Mouse (Mus musculus) midbrain, embryonic 10.5 days (tissue): ENCODE measurements around the gene Kcnc3. TPM values are rescaled to one million over a fixed set of nuclear protein-coding genes. Genes with fewer than 3 reads are reported as not detected.

Source experiments
- DNase-seq: peaks from one replicate; pipeline ENCODE4 v3.0.0-alpha.2; 2017; ENCODE audit warnings: low spot score
- H3K27ac ChIP-seq: fragments of 300-500 bp; sonication (generic); replicated peaks from 2 replicates; pipeline ENCODE4 v1.5.1; 2016; ENCODE audit warnings: mild to moderate bottlenecking
- H3K27me3 ChIP-seq: fragments of 300-500 bp; sonication (generic); 2 replicates; pipeline ENCODE4 v1.6.1; 2016; ENCODE audit warnings: low read depth, mild to moderate bottlenecking; ENCODE audit not compliant: poor library complexity, severe bottlenecking
- H3K36me3 ChIP-seq: fragments of 300-500 bp; sonication (generic); 2 replicates; pipeline ENCODE4 v1.6.1; 2016; ENCODE audit warnings: mild to moderate bottlenecking, moderate library complexity
- H3K4me1 ChIP-seq: fragments of 300-500 bp; sonication (generic); 2 replicates; pipeline ENCODE4 v1.6.1; 2016
- H3K4me3 ChIP-seq: fragments of 300-500 bp; sonication (generic); 2 replicates; pipeline ENCODE4 v1.5.1; 2016; ENCODE audit warnings: mild to moderate bottlenecking, moderate library complexity
- H3K9me3 ChIP-seq: fragments of 300-500 bp; sonication (generic); replicated peaks from 2 replicates; pipeline ENCODE4 v1.6.1; 2016; ENCODE audit warnings: mild to moderate bottlenecking
- WGBS: fragments of 180-500 bp; shearing (Covaris S2); methylation state at CpG from one replicate; pipeline ENCODE4 v1.1.7; 2016; 5-methylcytosine and 5-hydroxymethylcytosine counted together
- polyA plus RNA-seq: library from polyadenylated mRNA; unstranded; fragments of >200 nt; fragmentation: Nextera tagmentation; extraction: Ambion mirVana; gene quantifications from 2 replicates; pipeline ENCODE4 v1.2.1, GENCODE M21; 2016

Gene Kcnc3
- polyA plus RNA-seq, 1 experiment from 2014 or later, result 1.1 TPM

DNA sequence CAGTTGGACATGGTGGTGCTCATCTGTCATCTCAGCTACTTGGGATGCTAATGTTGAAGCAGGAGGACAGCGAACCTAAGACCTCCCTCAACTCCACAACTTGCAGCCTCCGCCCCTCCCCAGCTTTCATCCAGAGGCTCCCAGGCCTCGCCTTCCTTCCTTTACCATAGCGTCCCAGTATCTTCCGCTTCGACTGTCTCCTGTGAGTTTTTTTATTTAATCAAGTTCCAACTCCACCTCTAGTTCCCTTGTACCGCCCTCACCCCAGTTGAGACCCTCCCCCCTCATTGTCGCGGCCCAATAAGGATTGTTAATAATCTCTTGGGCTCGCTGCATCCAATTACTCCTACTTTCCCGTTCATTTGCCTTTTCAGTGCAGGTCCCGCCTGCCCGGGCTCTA lies 518 bp upstream of the Kcnc3 start:
- Histone ChIP-seq H3K9me3 (no peaks in the 10 kb centered on the region), H3K27me3 (peaks cover 86% of the 10 kb centered on the region), H3K4me3 (peak overlapping the region; percentile 72), H3K4me1 (peaks cover 85% of the 10 kb centered on the region), H3K36me3 (no peaks in the 10 kb centered on the region), H3K27ac (peak overlapping the region; percentile 74; the same call in 1 of the 2 replicates)
- 1% methylated on average over 13 of the region's 13 CpGs for WGBS
- no peak for DNase-seq

DNA sequence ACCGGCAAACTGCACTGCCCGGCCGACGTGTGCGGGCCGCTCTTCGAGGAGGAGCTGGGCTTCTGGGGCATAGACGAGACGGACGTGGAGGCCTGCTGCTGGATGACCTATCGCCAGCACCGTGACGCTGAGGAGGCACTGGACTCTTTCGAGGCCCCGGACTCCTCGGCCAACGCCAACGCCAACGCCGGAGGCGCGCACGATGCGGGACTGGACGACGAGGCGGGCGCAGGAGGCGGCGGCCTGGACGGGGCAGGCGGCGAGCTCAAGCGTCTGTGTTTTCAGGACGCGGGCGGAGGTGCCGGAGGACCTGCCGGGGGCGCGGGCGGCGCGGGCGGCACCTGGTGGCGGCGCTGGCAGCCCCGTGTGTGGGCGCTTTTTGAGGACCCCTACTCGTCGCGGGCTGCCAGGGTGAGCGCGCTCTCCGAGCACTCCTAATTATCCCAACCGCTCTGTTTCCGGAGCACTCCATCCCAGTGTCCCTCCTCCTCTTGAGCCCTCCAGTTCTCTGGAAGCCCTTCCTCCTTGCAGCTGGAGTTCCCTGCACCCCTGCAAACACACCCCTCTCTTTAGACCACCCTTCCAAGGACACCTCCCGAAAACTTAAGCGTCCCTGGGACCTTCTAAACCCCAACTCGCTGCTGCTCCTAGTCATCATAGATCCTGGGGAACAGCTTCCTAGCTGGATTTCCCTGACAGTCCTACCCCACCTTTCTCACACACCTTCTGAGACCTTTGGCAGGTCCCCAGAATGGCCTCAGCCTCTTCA lies 1.1 kb downstream of the Kcnc3 start:
- Histone ChIP-seq H3K36me3 (peaks cover 14% of the 10 kb centered on the region), H3K4me3 (peak overlapping the region; percentile 72), H3K9me3 (no peaks in the 10 kb centered on the region), H3K4me1 (peaks cover 81% of the 10 kb centered on the region), H3K27ac (peak overlapping the region; percentile 74), H3K27me3 (peaks cover 72% of the 10 kb centered on the region)
- under 1% methylated on average over 56 of the region's 60 CpGs for WGBS
- DNase-seq, result peak; percentile 38

DNA sequence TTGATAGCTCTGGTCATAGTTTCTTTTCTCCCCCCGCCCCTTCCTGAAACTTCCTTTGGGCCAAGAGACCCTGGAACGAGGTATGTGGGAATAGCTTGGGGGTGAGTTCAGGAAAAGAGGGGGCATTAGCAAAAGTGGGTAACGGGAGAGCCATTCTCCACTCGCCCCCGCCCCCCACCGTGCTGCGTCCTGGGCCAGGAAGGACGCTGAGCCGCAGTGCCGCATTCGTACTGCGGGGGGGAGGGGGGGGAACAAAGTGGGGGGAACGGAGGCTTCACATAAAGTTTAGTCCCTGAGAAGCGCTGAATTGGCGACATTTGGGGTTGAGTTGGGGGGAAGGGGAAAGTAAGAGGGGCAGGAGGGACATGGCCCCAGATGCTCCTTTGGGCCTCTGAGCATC lies 2.6 kb downstream of the Kcnc3 start:
- Histone ChIP-seq H3K27me3 (peaks cover 58% of the 10 kb centered on the region), H3K9me3 (no peaks in the 10 kb centered on the region), H3K36me3 (peaks cover 14% of the 10 kb centered on the region), H3K27ac (no peak overlapping the region), H3K4me3 (peak overlapping the region; percentile 72), H3K4me1 (peaks cover 73% of the 10 kb centered on the region)
- no peak for DNase-seq
- 3% methylated on average over 15 of the region's 15 CpGs for WGBS

DNA sequence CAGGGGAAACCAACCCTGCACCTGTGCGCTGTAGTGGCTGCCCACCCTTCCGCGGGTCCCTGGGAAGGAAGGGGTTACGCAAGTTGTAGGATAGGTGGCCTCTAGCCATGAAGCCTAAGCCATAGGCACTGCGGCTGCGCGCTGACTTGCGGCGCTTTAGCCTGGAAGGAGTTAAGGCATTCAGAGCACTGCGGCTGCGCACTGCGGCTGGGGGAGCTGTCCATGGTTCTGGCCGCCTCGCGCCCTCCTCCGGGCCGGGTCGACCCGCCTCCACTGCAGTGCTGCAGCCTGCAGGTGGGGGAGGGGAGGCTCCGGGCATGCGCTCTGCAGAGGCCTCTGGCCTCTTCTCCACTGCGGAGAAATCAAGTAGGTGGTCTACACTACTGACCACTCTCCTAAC lies 3.3 kb downstream of the Kcnc3 start:
- peak; percentile 94 for DNase-seq
- Histone ChIP-seq H3K9me3 (no peaks in the 10 kb centered on the region), H3K36me3 (peaks cover 14% of the 10 kb centered on the region), H3K27ac (peak overlapping the region; percentile 46), H3K4me3 (peak overlapping the region; percentile 72), H3K4me1 (peaks cover 65% of the 10 kb centered on the region), H3K27me3 (peaks cover 51% of the 10 kb centered on the region)
- 2% methylated on average over 22 of the region's 22 CpGs for WGBS

DNA sequence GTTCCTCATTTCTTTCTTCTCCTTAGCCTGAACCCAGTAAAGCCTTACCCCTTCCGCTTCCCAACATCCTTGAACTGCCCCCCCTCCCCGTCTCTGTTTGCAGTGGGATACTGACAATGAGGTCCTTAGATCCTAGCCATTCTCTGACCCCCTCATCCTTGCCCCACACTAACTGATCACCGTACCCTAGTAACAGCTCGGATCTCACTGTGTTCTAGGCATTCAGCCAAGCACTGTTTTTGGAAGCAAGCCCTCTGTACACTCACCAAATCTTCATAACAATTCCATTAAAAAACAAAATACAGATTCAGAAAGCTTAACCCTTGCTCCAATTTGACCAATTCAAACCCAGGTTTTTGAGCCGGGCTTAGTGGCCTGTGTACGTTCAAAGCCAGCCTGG lies 3.8 kb downstream of the Kcnc3 start:
- no peak for DNase-seq
- peak overlapping the region; percentile 72 for H3K4me3 ChIP-seq
- WGBS, result 68% methylated on average over 6 of the region's 6 CpGs

DNA sequence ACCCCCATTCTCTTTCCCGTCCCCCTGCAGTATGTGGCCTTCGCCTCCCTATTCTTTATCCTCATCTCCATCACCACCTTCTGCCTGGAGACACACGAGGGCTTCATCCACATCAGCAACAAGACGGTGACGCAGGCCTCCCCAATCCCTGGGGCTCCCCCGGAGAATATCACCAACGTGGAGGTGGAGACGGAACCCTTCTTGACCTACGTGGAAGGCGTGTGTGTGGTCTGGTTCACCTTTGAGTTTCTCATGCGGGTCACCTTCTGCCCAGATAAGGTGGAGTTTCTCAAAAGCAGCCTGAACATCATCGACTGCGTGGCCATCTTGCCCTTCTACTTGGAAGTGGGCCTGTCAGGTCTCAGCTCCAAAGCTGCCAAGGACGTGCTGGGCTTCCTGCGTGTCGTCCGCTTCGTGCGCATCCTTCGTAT lies 4.7 kb downstream of the Kcnc3 start:
- H3K27me3 ChIP-seq, result peaks cover 37% of the 10 kb centered on the region
- WGBS, result 94% methylated on average over 20 of the region's 20 CpGs
- H3K4me3 ChIP-seq, result no peak overlapping the region
- no peak for DNase-seq
- no peaks in the 10 kb centered on the region for H3K9me3 ChIP-seq
- peaks cover 14% of the 10 kb centered on the region for H3K36me3 ChIP-seq
- peaks cover 52% of the 10 kb centered on the region for H3K4me1 ChIP-seq
- H3K27ac ChIP-seq, result no peak overlapping the region

More for the DNA sequence above, 3.8 kb downstream of the Kcnc3 start:
- no peaks in the 10 kb centered on the region for H3K9me3 ChIP-seq
- H3K27ac ChIP-seq, result peak overlapping the region; percentile 46
- peaks cover 14% of the 10 kb centered on the region for H3K36me3 ChIP-seq
- peaks cover 46% of the 10 kb centered on the region for H3K27me3 ChIP-seq
- H3K4me1 ChIP-seq, result peaks cover 60% of the 10 kb centered on the region

DNA sequence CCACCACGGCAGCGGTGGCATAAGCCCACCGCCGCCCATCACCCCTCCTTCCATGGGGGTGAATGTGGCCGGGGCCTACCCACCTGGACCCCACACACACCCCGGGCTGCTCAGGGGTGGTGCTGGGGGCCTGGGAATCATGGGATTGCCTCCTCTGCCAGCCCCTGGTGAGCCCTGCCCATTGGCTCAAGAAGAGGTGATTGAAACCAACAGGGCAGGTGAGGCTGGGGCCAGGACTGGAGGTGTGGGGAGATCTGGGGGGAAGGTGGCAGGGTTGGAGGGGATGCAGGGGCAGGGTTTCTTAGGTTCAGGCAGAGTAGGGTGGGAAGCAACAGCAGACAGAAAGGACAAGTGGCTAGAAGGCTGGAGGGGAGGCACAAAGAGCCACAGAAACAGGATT lies 5.6 kb downstream of the Kcnc3 start:
- Histone ChIP-seq H3K27me3 (peaks cover 37% of the 10 kb centered on the region), H3K36me3 (peaks cover 14% of the 10 kb centered on the region), H3K4me1 (peaks cover 51% of the 10 kb centered on the region), H3K27ac (no peak overlapping the region), H3K4me3 (no peak overlapping the region), H3K9me3 (no peaks in the 10 kb centered on the region)
- WGBS, result 93% methylated on average over 6 of the region's 6 CpGs
- no peak for DNase-seq

DNA sequence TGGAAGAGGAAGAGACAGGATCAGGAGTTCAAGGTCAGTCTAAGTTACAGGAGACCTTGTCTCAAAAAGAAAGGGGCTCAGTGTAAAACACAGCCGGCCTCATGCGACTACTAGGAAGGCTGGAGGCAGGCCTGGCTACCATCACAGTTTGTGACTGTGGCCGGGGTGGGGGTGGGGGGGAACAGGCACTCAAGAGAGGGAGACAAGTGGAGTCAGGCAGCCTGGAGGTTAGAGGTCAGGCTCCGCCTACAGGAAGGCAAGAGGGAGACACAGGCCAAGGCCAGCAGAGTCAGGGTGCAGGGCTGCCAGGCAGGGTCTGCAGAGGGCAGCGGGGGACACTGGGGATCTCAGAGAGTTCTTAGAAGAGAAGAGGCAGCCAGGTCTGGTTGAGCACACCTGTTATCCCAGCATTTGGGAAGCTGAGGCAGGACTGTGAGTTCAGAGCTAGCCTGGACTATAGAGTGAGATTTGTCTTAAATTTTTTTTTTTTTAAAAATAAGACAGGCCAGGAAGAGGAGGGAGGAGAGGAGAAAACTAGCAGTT lies 6.6 kb downstream of the Kcnc3 start:
- H3K4me3 ChIP-seq, result no peak overlapping the region
- 0 out of 2 replicates have a peak overlapping the region, but pooled peaks have one; percentile 55 for H3K27ac ChIP-seq
- H3K36me3 ChIP-seq, result peaks cover 14% of the 10 kb centered on the region
- H3K9me3 ChIP-seq, result no peaks in the 10 kb centered on the region
- 62% methylated on average over 5 of the region's 5 CpGs for WGBS
- DNase-seq, result no peak
- H3K27me3 ChIP-seq, result peaks cover 37% of the 10 kb centered on the region
- H3K4me1 ChIP-seq, result peaks cover 50% of the 10 kb centered on the region

DNA sequence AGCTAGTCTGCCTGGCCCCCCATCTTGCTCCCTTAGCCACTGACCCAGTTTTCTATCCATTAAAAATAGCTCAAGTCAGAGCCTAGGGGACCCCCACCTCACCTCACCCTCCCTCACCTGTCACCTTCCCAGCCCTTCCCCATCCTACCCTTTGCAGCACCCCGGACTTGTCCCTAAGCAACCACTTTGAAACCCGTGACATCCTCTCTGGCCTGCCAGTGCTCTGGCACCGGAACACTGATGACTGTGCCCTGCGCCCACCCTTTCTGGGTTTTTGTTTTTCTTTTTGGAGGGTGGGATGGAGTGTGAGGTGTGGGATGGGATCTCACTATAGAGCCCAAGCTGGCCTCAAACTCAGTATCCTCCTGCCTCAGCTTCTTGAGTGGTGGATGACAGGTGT lies 7.2 kb downstream of the Kcnc3 start:
- DNase-seq, result no peak
- Histone ChIP-seq H3K27me3 (peaks cover 37% of the 10 kb centered on the region), H3K27ac (no peak overlapping the region), H3K36me3 (peaks cover 14% of the 10 kb centered on the region), H3K9me3 (no peaks in the 10 kb centered on the region), H3K4me1 (peaks cover 50% of the 10 kb centered on the region), H3K4me3 (no peak overlapping the region)
- 91% methylated on average over 4 of the region's 4 CpGs for WGBS

DNA sequence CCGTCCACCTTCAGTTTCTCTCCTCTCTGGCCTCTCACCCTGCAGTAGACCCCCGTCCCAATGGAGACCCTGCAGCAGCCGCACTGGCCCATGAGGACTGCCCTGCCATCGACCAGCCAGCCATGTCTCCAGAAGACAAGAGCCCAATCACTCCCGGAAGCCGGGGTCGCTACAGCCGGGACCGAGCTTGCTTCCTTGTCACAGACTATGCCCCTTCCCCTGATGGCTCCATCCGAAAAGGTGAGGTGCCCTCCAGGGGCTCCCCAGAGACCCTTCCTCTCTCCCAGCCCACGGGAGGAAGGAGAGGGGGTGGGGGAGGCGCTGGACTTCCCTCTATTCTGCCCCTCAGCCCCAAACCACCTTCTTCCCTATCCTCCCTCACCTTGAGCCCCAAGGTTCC lies 7.9 kb downstream of the Kcnc3 start:
- H3K4me3 ChIP-seq, result no peak overlapping the region
- peaks cover 50% of the 10 kb centered on the region for H3K4me1 ChIP-seq
- H3K36me3 ChIP-seq, result peaks cover 14% of the 10 kb centered on the region
- DNase-seq, result no peak
- WGBS, result 80% methylated on average over 12 of the region's 12 CpGs
- H3K9me3 ChIP-seq, result no peaks in the 10 kb centered on the region
- H3K27me3 ChIP-seq, result peaks cover 37% of the 10 kb centered on the region
- H3K27ac ChIP-seq, result no peak overlapping the region

DNA sequence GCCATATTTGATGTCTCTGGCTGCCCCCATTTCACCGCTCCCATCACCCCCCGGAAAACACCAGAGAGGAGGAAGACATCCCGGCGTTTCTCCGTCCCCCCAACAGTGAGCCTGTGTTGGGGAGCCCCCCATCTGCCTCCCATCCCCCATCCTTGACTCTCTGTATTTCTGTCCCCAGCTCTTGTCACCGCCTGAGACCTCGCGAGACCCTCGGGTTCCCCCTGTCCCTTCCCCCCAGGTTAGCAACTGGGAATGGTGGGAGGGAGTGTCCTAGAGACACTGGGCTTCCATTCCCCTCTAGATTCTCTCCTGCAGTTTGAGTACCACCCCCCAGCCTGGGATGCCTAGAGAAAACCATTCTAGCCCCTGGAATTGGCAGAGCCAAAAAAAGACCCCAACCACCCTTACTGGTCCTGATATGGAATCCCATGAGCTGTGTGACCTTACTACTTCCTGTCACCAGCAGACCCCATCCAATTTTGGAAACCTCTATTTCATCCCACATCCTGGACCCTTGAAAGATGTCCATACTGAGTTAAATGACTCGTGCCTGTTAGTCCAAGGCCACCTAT lies 10.3 kb downstream of the Kcnc3 start:
- no peak for DNase-seq
- H3K27ac ChIP-seq, result no peak overlapping the region
- no peak overlapping the region for H3K4me3 ChIP-seq
- WGBS, result 84% methylated on average over 10 of the region's 10 CpGs
- peaks cover 5% of the 10 kb centered on the region for H3K36me3 ChIP-seq
- no peaks in the 10 kb centered on the region for H3K9me3 ChIP-seq
- H3K27me3 ChIP-seq, result peaks cover 55% of the 10 kb centered on the region
- H3K4me1 ChIP-seq, result peaks cover 60% of the 10 kb centered on the region

DNA sequence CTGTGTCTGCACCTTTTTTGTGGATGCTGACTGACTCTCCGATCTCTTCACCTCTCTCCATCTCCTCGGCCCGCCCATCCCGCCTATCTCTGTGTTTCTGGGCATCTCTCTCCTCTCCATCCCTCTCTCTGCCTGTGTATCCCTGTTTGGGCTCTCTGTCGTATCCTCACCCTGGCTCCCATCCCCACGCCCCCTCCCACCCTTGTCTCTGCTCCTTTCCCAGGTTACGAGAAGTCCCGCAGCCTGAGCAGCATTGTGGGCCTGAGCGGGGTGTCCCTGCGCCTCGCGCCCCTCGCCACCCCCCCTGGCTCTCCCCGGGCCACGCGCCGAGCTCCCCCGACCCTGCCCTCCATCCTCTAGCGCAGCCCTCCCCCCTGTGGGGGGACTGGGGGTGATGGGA lies 11.2 kb downstream of the Kcnc3 start:
- DNase-seq, result no peak
- no peaks in the 10 kb centered on the region for H3K9me3 ChIP-seq
- 20% methylated on average over 19 of the region's 19 CpGs for WGBS
- H3K27ac ChIP-seq, result peak overlapping the region; percentile 81
- H3K4me3 ChIP-seq, result peak overlapping the region; percentile 52
- H3K36me3 ChIP-seq, result no peaks in the 10 kb centered on the region; the same call in 1 of the 2 replicates
- H3K27me3 ChIP-seq, result peaks cover 63% of the 10 kb centered on the region
- peaks cover 68% of the 10 kb centered on the region for H3K4me1 ChIP-seq

DNA sequence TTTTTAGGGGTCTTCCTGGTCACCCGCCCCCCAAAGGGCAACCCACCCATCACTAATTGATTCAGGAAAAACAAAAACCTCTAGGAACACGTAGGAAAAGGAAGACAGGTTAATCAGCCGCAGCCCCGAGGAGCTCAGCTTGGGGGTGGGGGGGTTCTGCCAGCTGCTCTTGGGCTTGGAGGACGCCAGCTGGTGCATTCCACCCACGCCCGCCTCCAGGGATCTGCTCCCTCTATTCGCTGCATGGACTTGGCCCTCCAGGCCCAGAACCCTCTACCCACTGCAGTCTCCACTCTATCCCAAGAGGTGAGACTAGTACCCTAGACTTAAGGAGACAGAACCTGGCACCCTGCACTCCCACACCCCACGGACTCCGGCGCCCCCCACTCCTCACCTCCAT lies 12.0 kb downstream of the Kcnc3 start:
- peak overlapping the region; percentile 81 for H3K27ac ChIP-seq
- WGBS, result 18% methylated on average over 11 of the region's 11 CpGs
- H3K4me3 ChIP-seq, result peak overlapping the region; percentile 52

More for the DNA sequence above, 12.0 kb downstream of the Kcnc3 start:
- DNase-seq, result peak; percentile 43
- Histone ChIP-seq H3K9me3 (no peaks in the 10 kb centered on the region), H3K27me3 (peaks cover 71% of the 10 kb centered on the region), H3K36me3 (no peaks in the 10 kb centered on the region; the same call in 1 of the 2 replicates), H3K4me1 (peaks cover 65% of the 10 kb centered on the region)
